Mouse (Mus musculus) midbrain, embryonic 15.5 days (tissue): ENCODE results near the gene Dst. TPM values are rescaled to one million over a fixed set of nuclear protein-coding genes. Genes with fewer than 3 reads are reported as not detected.

Source experiments
- ATAC-seq: fragments of 200-750 bp; cut with Nextera tagmentation; replicated peaks from 2 replicates; pipeline ENCODE4 v1.8.0; 2017; ENCODE audit warnings: moderate TSS enrichment
- H3K27ac ChIP-seq: fragments of 300-500 bp; sonication (generic); 2 replicates; pipeline ENCODE4 v1.5.1; 2015; ENCODE audit warnings: mild to moderate bottlenecking, inconsistent platforms
- H3K27me3 ChIP-seq: fragments of 300-500 bp; sonication (generic); replicated peaks from 2 replicates; pipeline ENCODE4 v1.6.1; 2015; ENCODE audit warnings: inconsistent platforms
- H3K36me3 ChIP-seq: fragments of 300-500 bp; sonication (generic); replicated peaks from 2 replicates; pipeline ENCODE4 v1.6.1; 2015; ENCODE audit warnings: inconsistent platforms
- H3K4me1 ChIP-seq: fragments of 300-500 bp; sonication (generic); 2 replicates; pipeline ENCODE4 v1.6.1; 2015; ENCODE audit warnings: inconsistent platforms
- H3K4me2 ChIP-seq: fragments of 300-500 bp; sonication (generic); 2 replicates; pipeline ENCODE4 v1.6.1; 2015; ENCODE audit warnings: inconsistent platforms, mild to moderate bottlenecking, moderate library complexity
- H3K4me3 ChIP-seq: fragments of 300-500 bp; sonication (generic); 2 replicates; pipeline ENCODE4 v1.5.1; 2015; ENCODE audit warnings: mild to moderate bottlenecking, inconsistent platforms
- H3K9ac ChIP-seq: fragments of 300-500 bp; sonication (generic); 2 replicates; pipeline ENCODE4 v1.6.1; 2015; ENCODE audit warnings: mild to moderate bottlenecking, inconsistent platforms
- H3K9me3 ChIP-seq: fragments of 300-500 bp; sonication (generic); 2 replicates; pipeline ENCODE4 v1.6.1; 2016; ENCODE audit warnings: inconsistent platforms
- WGBS: fragments of 180-500 bp; shearing (Covaris S2); methylation state at CpG from one replicate; pipeline ENCODE4 v1.1.7; 2015; ENCODE audit warnings: mixed read lengths; 5-methylcytosine and 5-hydroxymethylcytosine counted together
- microRNA-seq: library from miRNA; unstranded; fragments of <30 nt; microRNA quantifications from one replicate; pipeline ENCODE4, GENCODE M21; 2016
- polyA plus RNA-seq: library from polyadenylated mRNA; unstranded; fragments of >200 nt; fragmentation: Nextera tagmentation; extraction: Ambion mirVana; gene quantifications from 2 replicates; pipeline ENCODE4 v1.2.1, GENCODE M21; 2015

Dst gene
- polyA plus RNA-seq, 1 experiment from 2014 or later = 43.0 TPM

GRCm38 (mm10) chr1:34309396-34309795 lies 401.4 kb downstream of the Dst start:
- H3K9ac ChIP-seq = no peak overlapping the region
- no peaks in the 10 kb centered on the region for H3K9me3 ChIP-seq
- ATAC-seq = no peak
- 96% methylated on average over 12 of the region's 12 CpGs for WGBS
- no peak overlapping the region for H3K4me3 ChIP-seq
- H3K4me1 ChIP-seq = no peaks in the 10 kb centered on the region
- no peak overlapping the region for H3K27ac ChIP-seq
- no peaks in the 10 kb centered on the region for H3K27me3 ChIP-seq
- no peak overlapping the region for H3K4me2 ChIP-seq
- peaks cover 13% of the 10 kb centered on the region; the same call in 1 of the 2 replicates for H3K36me3 ChIP-seq

DNA sequence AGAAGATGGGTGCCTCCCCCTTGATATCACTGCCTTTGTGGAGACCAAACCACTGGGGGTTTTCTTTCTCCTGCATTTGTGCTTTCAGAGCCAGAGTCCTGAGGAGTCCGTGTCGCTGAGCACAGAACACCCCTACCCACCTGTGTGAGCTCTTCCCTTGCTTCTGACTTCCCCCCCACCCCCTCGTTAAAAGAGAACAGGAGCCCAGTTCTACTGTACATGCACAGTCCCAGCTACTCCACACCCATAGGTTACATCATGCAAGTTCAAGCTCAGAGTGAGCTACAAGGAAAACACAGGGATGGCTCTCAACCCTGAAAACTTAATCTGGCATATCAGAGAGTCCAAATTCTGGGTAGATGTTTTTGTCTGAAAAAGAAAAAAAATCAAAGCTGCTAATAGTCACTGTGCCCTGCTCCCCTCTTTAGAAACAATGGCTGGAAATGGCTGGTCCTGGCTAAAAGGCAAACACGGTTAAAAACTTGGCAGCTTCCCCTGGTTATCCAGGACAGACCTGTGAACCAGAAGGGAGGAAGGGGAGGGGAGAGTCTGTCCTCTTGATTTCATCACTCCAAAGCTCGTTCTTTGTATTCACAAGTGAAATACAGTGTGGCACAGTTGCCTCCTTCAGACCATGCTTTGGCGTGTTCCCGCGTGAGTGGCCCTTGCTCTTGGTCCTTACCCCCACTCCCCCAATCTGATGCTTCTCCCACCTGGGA lies 402.7 kb downstream of the Dst start:
- 83% methylated on average over 8 of the region's 8 CpGs for WGBS
- ATAC-seq = peak; percentile 30; the same call in 1 of the 2 replicates
- Histone ChIP-seq H3K9me3 (no peaks in the 10 kb centered on the region), H3K9ac (no peak overlapping the region), H3K4me1 (no peaks in the 10 kb centered on the region), H3K27ac (no peak overlapping the region), H3K4me2 (no peak overlapping the region), H3K36me3 (peaks cover 9% of the 10 kb centered on the region; the same call in 1 of the 2 replicates), H3K4me3 (no peak overlapping the region), H3K27me3 (no peaks in the 10 kb centered on the region)

- Histone ChIP-seq H3K27me3 (no peaks in the 10 kb centered on the region), H3K9ac (no peak overlapping the region), H3K4me3 (no peak overlapping the region), H3K9me3 (no peaks in the 10 kb centered on the region), H3K27ac (no peak overlapping the region), H3K36me3 (0 out of 2 replicates have a peak, but pooled peaks cover 5% of the 10 kb centered on the region), H3K4me2 (no peak overlapping the region), H3K4me1 (no peaks in the 10 kb centered on the region)
- 92% methylated on average over 4 of the region's 4 CpGs for WGBS
- no peak for ATAC-seq
These were observed 404.8 kb downstream of the Dst start for GRCm38 (mm10) chr1:34312806-34313205.

DNA sequence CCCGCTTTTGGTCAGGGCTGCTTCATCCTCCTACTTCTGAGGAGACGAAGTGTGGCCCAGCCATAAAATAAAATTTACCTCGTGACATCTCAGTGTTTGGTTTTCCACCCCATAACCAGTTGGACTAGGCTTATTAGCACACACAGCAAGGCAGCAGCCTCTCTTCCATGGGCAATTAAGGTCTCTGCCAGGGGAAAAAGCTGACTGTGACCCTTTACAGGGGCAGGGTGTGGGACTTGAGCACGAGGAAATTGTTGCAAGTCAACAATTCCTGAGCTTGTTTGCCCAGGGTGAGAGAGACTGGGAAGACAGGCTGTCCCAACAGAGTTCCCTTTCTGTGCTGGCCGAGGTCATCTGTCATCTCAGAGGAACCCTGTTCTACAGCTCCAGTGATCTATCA lies 407.4 kb downstream of the Dst start:
- no peak overlapping the region for H3K4me2 ChIP-seq
- 84% methylated on average over 5 of the region's 5 CpGs for WGBS
- ATAC-seq = no peak
- H3K36me3 ChIP-seq = no peaks in the 10 kb centered on the region
- no peaks in the 10 kb centered on the region for H3K27me3 ChIP-seq
- H3K27ac ChIP-seq = no peak overlapping the region
- H3K9ac ChIP-seq = no peak overlapping the region
- H3K4me1 ChIP-seq = no peaks in the 10 kb centered on the region
- H3K9me3 ChIP-seq = no peaks in the 10 kb centered on the region
- no peak overlapping the region for H3K4me3 ChIP-seq

GRCm38 (mm10) chr1:34324255-34324654 lies 416.2 kb downstream of the Dst start:
- no peak; the same call in 1 of the 2 replicates for ATAC-seq
- no peak overlapping the region for H3K9ac ChIP-seq
- H3K27me3 ChIP-seq = no peaks in the 10 kb centered on the region
- no peaks in the 10 kb centered on the region for H3K9me3 ChIP-seq
- H3K4me1 ChIP-seq = no peaks in the 10 kb centered on the region
- no peak overlapping the region for H3K4me3 ChIP-seq
- no peak overlapping the region for H3K4me2 ChIP-seq
- WGBS = 74% methylated on average over 7 of the region's 7 CpGs
- H3K27ac ChIP-seq = no peak overlapping the region
- no peaks in the 10 kb centered on the region for H3K36me3 ChIP-seq

DNA sequence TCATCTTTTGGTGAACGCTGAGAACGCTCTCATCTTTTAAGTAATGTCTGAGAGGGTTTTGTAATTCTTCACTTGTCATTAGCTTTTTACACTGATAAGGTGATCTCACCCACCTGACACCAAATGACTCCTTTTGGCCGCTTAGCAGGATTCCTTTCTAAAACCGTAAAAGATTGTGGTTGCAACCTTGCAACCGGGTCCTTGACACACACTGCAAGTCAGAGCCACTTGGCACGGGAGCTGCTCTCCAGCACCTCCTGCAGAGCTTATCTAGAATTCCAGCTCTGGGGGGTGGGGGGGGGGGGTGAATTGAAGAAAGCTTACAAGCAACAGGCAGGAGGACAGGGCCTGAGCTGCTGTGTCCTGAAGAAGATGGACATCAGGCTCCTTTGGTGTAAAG lies 420.6 kb downstream of the Dst start:
- Histone ChIP-seq H3K27me3 (no peaks in the 10 kb centered on the region), H3K36me3 (no peaks in the 10 kb centered on the region), H3K4me2 (no peak overlapping the region), H3K4me1 (no peaks in the 10 kb centered on the region), H3K9ac (no peak overlapping the region), H3K9me3 (no peaks in the 10 kb centered on the region), H3K27ac (no peak overlapping the region), H3K4me3 (no peak overlapping the region)
- 83% methylated on average over 6 of the region's 6 CpGs for WGBS
- no peak for ATAC-seq

DNA sequence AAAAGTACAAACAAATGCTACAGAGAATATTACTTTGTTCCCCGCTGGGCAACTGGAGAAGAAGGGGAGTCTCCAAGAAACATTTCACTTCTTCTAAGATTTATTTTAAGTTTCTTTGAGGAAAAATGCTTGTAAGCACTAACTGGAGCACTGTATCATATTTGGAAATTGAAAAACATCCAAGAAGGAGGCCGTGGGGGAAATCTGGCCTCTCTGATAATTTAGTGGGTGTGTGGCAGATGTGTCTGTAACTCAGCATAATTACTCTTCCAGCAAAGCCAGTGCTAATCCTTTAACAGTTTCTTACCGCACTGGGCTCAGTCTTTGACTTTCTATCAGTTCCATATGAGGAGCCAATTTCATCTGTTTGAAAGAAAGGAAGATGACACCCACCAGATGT lies 423.7 kb downstream of the Dst start:
- no peaks in the 10 kb centered on the region for H3K27me3 ChIP-seq
- H3K9me3 ChIP-seq = no peaks in the 10 kb centered on the region
- H3K9ac ChIP-seq = no peak overlapping the region
- H3K4me2 ChIP-seq = no peak overlapping the region
- H3K4me1 ChIP-seq = no peaks in the 10 kb centered on the region
- H3K4me3 ChIP-seq = no peak overlapping the region
- ATAC-seq = no peak
- no peaks in the 10 kb centered on the region for H3K36me3 ChIP-seq
- no peak overlapping the region for H3K27ac ChIP-seq
- WGBS = 85% methylated on average over 3 of the region's 3 CpGs

Small RNAs within 50 kb of the gene (microRNA-seq; reads per million reads assigned to microRNA genes)
- 1.3 reads per million for gene Mir6896

Other genes starting within 250 kb of the Dst start
- gene Prim2, start 238.4 kb upstream of the Dst start, polyA plus RNA-seq = 21.0 and 21.7 TPM in 2 replicates
- 31.3 and 34.8 TPM in 2 replicates for gene Rab23, start 188.3 kb upstream of the Dst start, polyA plus RNA-seq
- 22.2 and 23.6 TPM in 2 replicates for gene Bag2, start 150.4 kb upstream of the Dst start, polyA plus RNA-seq
- gene Zfp451, start 93.6 kb upstream of the Dst start, polyA plus RNA-seq = 43.6 and 48.8 TPM in 2 replicates
- 45.6 and 48.4 TPM in 2 replicates for gene Bend6, start 409 bp upstream of the Dst start, polyA plus RNA-seq